Mouse (Mus musculus): Measurements from ENCODE around the gene Olfr1353.
"Not testable (repeated sequence)": the region's sequence is repeated elsewhere in the genome, so short reads cannot be mapped to it uniquely, and the experiment has no call there.

The Olfr1353 gene

GRCm38 (mm10) chr10:78963009-78963408 is at the start of gene Olfr1353:
TSS of gene Olfr1353 (plus strand) at chr10:78963309.
- not testable (repeated sequence) for DNase-seq

GRCm38 (mm10) chr10:78950336-78950735 is 12.8 kb upstream of the Olfr1353 start, which contains the start of gene Olfr8:
TSS of gene Olfr8 (plus strand) at chr10:78950636.
- DNase-seq, result not testable (repeated sequence)

GRCm38 (mm10) chr10:78980750-78981149 is 17.6 kb downstream of the Olfr1353 start, which contains the start of gene Olfr1352:
TSS of gene Olfr1352 (plus strand) at chr10:78981050.
- DNase-seq, result no peak

- DNase-seq, result no peak
Measured at GRCm38 (mm10) chr10:79012172-79012571, 49.1 kb downstream of the Olfr1353 start, which contains the start of gene Olfr1351. TSS of gene Olfr1351 (plus strand) at chr10:79012472.

All from right cerebral cortex, adult 18-20 months (tissue).